Mouse (Mus musculus) embryonic facial prominence, embryonic 15.5 days (tissue): ENCODE data around the gene Foxc2. TPM values are rescaled to one million over a fixed set of nuclear protein-coding genes. Genes with fewer than 3 reads are reported as not detected.
"Not testable (repeated sequence)": the region's sequence is repeated elsewhere in the genome, so short reads cannot be mapped to it uniquely, and the experiment has no call there.

ENCODE experiments used
- ATAC-seq: fragments of 200-750 bp; cut with Nextera tagmentation; 2 replicates; pipeline ENCODE4 v1.8.0; 2017; ENCODE audit warnings: low read depth, moderate TSS enrichment; ENCODE audit not compliant: insufficient number of reproducible peaks, low FRiP score, low TSS enrichment
- H3K27ac ChIP-seq: fragments of 300-500 bp; sonication (generic); replicated peaks from 2 replicates; pipeline ENCODE4 v1.5.1; 2015; ENCODE audit warnings: mild to moderate bottlenecking, inconsistent platforms
- H3K27me3 ChIP-seq: fragments of 300-500 bp; sonication (generic); 2 replicates; pipeline ENCODE4 v1.6.1; 2015; ENCODE audit warnings: inconsistent platforms
- H3K36me3 ChIP-seq: fragments of 300-500 bp; sonication (generic); 2 replicates; pipeline ENCODE4 v1.6.1; 2015; ENCODE audit warnings: mild to moderate bottlenecking, inconsistent platforms
- H3K4me1 ChIP-seq: fragments of 300-500 bp; sonication (generic); 2 replicates; pipeline ENCODE4 v1.6.1; 2015; ENCODE audit warnings: inconsistent platforms
- H3K4me2 ChIP-seq: fragments of 300-500 bp; sonication (generic); replicated peaks from 2 replicates; pipeline ENCODE4 v1.6.1; 2015; ENCODE audit warnings: mild to moderate bottlenecking, inconsistent platforms
- H3K4me3 ChIP-seq: fragments of 300-500 bp; sonication (generic); replicated peaks from 2 replicates; pipeline ENCODE4 v1.5.1; 2015; ENCODE audit warnings: mild to moderate bottlenecking, inconsistent platforms
- H3K9ac ChIP-seq: fragments of 300-500 bp; sonication (generic); 2 replicates; pipeline ENCODE4 v1.6.1; 2015; ENCODE audit warnings: inconsistent platforms
- H3K9me3 ChIP-seq: fragments of 300-500 bp; sonication (generic); replicated peaks from 2 replicates; pipeline ENCODE4 v1.6.1; 2016; ENCODE audit warnings: inconsistent platforms
- WGBS: fragments of 180-500 bp; shearing (Covaris S2); methylation state at CpG from one replicate; pipeline ENCODE4 v1.1.7; 2015; 5-methylcytosine and 5-hydroxymethylcytosine counted together
- polyA plus RNA-seq: library from polyadenylated mRNA; unstranded; fragments of >200 nt; fragmentation: Nextera tagmentation; extraction: Ambion mirVana; gene quantifications from 2 replicates; pipeline ENCODE4 v1.2.1, GENCODE M21; 2015

Gene Foxc2
- polyA plus RNA-seq, 1 experiment from 2014 or later = 5.6 TPM

- Histone ChIP-seq H3K9ac (no peak overlapping the region), H3K27ac (no peak overlapping the region), H3K36me3 (no peaks in the 10 kb centered on the region), H3K27me3 (peaks cover 87% of the 10 kb centered on the region), H3K4me3 (no peak overlapping the region; the same call in 1 of the 2 replicates), H3K9me3 (no peaks in the 10 kb centered on the region), H3K4me2 (no peak overlapping the region), H3K4me1 (peaks cover 37% of the 10 kb centered on the region)
- 15% methylated on average over 16 of the region's 16 CpGs for WGBS
- ATAC-seq = no peak
Observed at GRCm38 (mm10) chr8:121129265-121129940, 13.4 kb downstream of the Foxc2 start.

- H3K4me2 ChIP-seq = no peak overlapping the region
- no peak for ATAC-seq
- no peaks in the 10 kb centered on the region for H3K9me3 ChIP-seq
- 37% methylated on average over 5 of the region's 5 CpGs for whole genome bisulfite sequencing
- H3K27me3 ChIP-seq = peaks cover 76% of the 10 kb centered on the region
- no peak overlapping the region for H3K27ac ChIP-seq
- no peak overlapping the region for H3K9ac ChIP-seq
- H3K36me3 ChIP-seq = no peaks in the 10 kb centered on the region
- H3K4me3 ChIP-seq = no peak overlapping the region
- peaks cover 35% of the 10 kb centered on the region for H3K4me1 ChIP-seq
Observed at GRCm38 (mm10) chr8:121130522-121130921, 14.6 kb downstream of the Foxc2 start.

- 49% methylated on average over 5 of the region's 5 CpGs for WGBS
- Histone ChIP-seq H3K9ac (no peak overlapping the region; the same call in 1 of the 2 replicates), H3K9me3 (0 out of 2 replicates have a peak, but pooled peaks cover 3% of the 10 kb centered on the region), H3K4me2 (no peak overlapping the region), H3K4me3 (no peak overlapping the region), H3K27me3 (peaks cover 51% of the 10 kb centered on the region), H3K27ac (no peak overlapping the region), H3K36me3 (no peaks in the 10 kb centered on the region; the same call in 1 of the 2 replicates), H3K4me1 (peaks cover 24% of the 10 kb centered on the region)
- no peak for ATAC-seq
Observed at GRCm38 (mm10) chr8:121132961-121133513, 17.1 kb downstream of the Foxc2 start.

GRCm38 (mm10) chr8:121134102-121134501 is 18.1 kb downstream of the Foxc2 start:
- 82% methylated on average over 10 of the region's 10 CpGs for WGBS
- H3K27me3 ChIP-seq = peaks cover 40% of the 10 kb centered on the region
- no peak for ATAC-seq

GRCm38 (mm10) chr8:121134512-121134911 is 18.5 kb downstream of the Foxc2 start:
- Histone ChIP-seq H3K27me3 (peaks cover 36% of the 10 kb centered on the region), H3K4me3 (no peak overlapping the region), H3K36me3 (no peaks in the 10 kb centered on the region; the same call in 1 of the 2 replicates), H3K9ac (no peak overlapping the region), H3K27ac (no peak overlapping the region), H3K9me3 (0 out of 2 replicates have a peak, but pooled peaks cover 3% of the 10 kb centered on the region), H3K4me1 (peaks cover 10% of the 10 kb centered on the region; the same call in 1 of the 2 replicates), H3K4me2 (no peak overlapping the region)
- 85% methylated on average over 11 of the region's 11 CpGs for WGBS
- no peak for ATAC-seq

More at GRCm38 (mm10) chr8:121134102-121134501, 18.1 kb downstream of the Foxc2 start:
- Histone ChIP-seq H3K27ac (no peak overlapping the region), H3K4me1 (peaks cover 13% of the 10 kb centered on the region; the same call in 1 of the 2 replicates), H3K9me3 (0 out of 2 replicates have a peak, but pooled peaks cover 3% of the 10 kb centered on the region), H3K36me3 (no peaks in the 10 kb centered on the region; the same call in 1 of the 2 replicates), H3K4me3 (no peak overlapping the region), H3K4me2 (no peak overlapping the region), H3K9ac (no peak overlapping the region)

GRCm38 (mm10) chr8:121136856-121137255 is 20.9 kb downstream of the Foxc2 start:
- H3K4me2 ChIP-seq = no peak overlapping the region
- no peak overlapping the region for H3K27ac ChIP-seq
- H3K27me3 ChIP-seq = peaks cover 15% of the 10 kb centered on the region; the same call in 1 of the 2 replicates
- no peak overlapping the region for H3K4me3 ChIP-seq
- H3K9me3 ChIP-seq = 0 out of 2 replicates have a peak, but pooled peaks cover 3% of the 10 kb centered on the region
- WGBS = 91% methylated on average over 6 of the region's 6 CpGs
- H3K4me1 ChIP-seq = peaks cover 10% of the 10 kb centered on the region; the same call in 1 of the 2 replicates
- ATAC-seq = no peak
- no peak overlapping the region for H3K9ac ChIP-seq
- no peaks in the 10 kb centered on the region; the same call in 1 of the 2 replicates for H3K36me3 ChIP-seq

- not testable (repeated sequence) for H3K9me3 ChIP-seq, H3K9ac ChIP-seq, H3K27me3 ChIP-seq, ATAC-seq, H3K27ac ChIP-seq, H3K4me3 ChIP-seq, H3K4me1 ChIP-seq, H3K4me2 ChIP-seq, H3K36me3 ChIP-seq
- 69% methylated on average over 5 of the region's 6 CpGs for WGBS
Observed at GRCm38 (mm10) chr8:121145457-121146134, 29.6 kb downstream of the Foxc2 start.

- 28% methylated on average over 8 of the region's 8 CpGs for WGBS
- no peaks in the 10 kb centered on the region for H3K9me3 ChIP-seq
- H3K4me3 ChIP-seq = no peak overlapping the region
- no peak for ATAC-seq
- H3K27ac ChIP-seq = no peak overlapping the region
- no peaks in the 10 kb centered on the region for H3K36me3 ChIP-seq
- H3K4me2 ChIP-seq = no peak overlapping the region
- H3K4me1 ChIP-seq = 0 out of 2 replicates have a peak, but pooled peaks cover 2% of the 10 kb centered on the region
- no peaks in the 10 kb centered on the region; the same call in 1 of the 2 replicates for H3K27me3 ChIP-seq
- no peak overlapping the region for H3K9ac ChIP-seq
Observed at GRCm38 (mm10) chr8:121148573-121149083, 32.7 kb downstream of the Foxc2 start.

GRCm38 (mm10) chr8:121152394-121152793 is 36.4 kb downstream of the Foxc2 start:
- H3K27ac ChIP-seq = no peak overlapping the region

GRCm38 (mm10) chr8:121156990-121157491 is 41.1 kb downstream of the Foxc2 start:
- no peak overlapping the region for H3K27ac ChIP-seq
- no peak for ATAC-seq
- WGBS = 82% methylated on average over 7 of the region's 7 CpGs

More at GRCm38 (mm10) chr8:121152394-121152793, 36.4 kb downstream of the Foxc2 start:
- H3K36me3 ChIP-seq = no peaks in the 10 kb centered on the region
- peaks cover 2% of the 10 kb centered on the region; the same call in 1 of the 2 replicates for H3K27me3 ChIP-seq
- H3K9me3 ChIP-seq = no peaks in the 10 kb centered on the region
- H3K9ac ChIP-seq = no peak overlapping the region
- WGBS = 53% methylated on average over 12 of the region's 12 CpGs
- no peak overlapping the region for H3K4me3 ChIP-seq
- H3K4me2 ChIP-seq = no peak overlapping the region
- 0 out of 2 replicates have a peak, but pooled peaks cover 2% of the 10 kb centered on the region for H3K4me1 ChIP-seq
- no peak for ATAC-seq

More at GRCm38 (mm10) chr8:121156990-121157491, 41.1 kb downstream of the Foxc2 start:
- no peak overlapping the region for H3K4me3 ChIP-seq
- H3K4me1 ChIP-seq = 0 out of 2 replicates have a peak, but pooled peaks cover 2% of the 10 kb centered on the region
- no peaks in the 10 kb centered on the region for H3K36me3 ChIP-seq
- H3K9ac ChIP-seq = no peak overlapping the region
- peaks cover 3% of the 10 kb centered on the region; the same call in 1 of the 2 replicates for H3K27me3 ChIP-seq
- no peaks in the 10 kb centered on the region for H3K9me3 ChIP-seq
- H3K4me2 ChIP-seq = no peak overlapping the region
